Mouse (Mus musculus): ENCODE data around the gene Appl1.
"Not testable (repeated sequence)": the region's sequence is repeated elsewhere in the genome, so short reads cannot be mapped to it uniquely, and the experiment has no call there.

The Appl1 gene

DNA sequence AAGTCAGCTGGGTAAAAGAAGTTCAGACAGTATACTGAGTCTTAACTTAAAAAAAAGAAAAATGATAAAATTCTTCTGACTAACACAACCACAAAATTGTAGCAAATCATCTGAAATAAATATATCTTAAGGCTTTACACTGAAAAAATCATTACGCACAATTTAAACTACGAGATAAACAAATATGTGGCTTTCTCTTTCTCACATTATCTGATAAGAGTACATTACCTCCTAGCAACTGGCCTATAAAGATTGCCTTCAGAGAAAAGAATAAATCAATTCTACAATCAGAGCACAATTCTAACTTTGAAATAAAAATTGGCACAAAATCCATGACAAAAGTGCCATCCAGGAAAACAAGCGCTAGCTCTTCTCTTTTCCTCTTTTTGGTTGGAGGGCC is 1.9 kb downstream of the Appl1 start:
- no peak for DNase-seq (ENCODE audit: low read depth)

DNA sequence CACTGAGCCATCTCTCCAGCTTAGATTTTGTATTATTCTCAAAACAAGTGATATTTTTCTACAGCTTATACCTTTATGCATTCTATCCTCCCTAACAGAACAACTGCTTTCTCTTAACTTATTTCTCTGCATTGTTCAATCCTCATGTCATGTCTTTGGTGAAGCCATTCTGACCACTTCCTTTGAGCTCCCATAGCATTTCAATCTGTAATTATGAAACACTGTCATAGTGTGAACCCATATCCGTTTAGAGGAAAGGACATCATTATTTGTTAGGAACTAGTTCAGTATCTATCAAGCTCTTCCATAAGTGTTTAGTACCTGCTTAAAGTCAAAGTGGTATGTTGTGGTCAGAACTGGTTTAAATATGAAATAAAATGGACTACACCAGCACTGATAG is 10.5 kb downstream of the Appl1 start:
- no peak for DNase-seq (ENCODE audit: low read depth)

DNA sequence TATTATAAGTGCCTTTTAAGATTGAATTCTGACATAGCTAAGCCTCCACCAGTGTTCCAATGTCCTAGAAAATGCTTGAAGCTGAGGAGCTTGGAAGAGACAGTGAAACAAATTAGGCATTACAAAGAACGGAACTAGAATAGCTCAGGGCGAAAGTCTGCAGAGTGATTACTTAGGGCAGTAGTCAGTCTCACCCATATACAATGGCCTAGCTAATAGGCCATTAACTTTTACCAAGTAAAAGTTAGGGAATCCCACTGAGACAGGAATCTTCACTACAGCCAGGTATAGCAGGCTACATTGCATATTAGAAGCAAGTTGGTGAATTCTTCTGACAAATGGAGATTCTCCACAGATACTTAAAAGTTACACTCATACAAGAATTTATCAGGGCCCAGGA is 14.9 kb downstream of the Appl1 start:
- not testable (repeated sequence) for DNase-seq (ENCODE audit: low read depth)

DNA sequence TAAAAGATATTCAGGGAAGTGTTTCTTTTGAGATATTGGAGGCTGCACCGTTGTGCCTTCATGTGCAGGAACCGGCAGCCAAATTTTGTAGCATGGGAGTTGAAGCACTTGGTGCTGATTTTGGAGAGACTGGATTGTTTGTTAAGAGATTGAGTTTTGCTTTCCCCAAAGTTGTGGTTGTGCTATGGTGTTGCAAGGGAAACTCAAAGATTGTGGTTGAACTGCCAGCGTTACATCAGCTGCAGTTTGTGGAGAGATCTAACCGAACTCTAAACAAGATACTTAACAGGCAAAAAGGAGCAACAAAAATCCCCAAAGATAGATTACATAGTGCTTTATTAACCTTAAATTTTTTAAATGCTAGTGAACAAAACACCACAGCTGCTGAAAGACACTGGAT is 35.5 kb downstream of the Appl1 start:
- DNase-seq (ENCODE audit: low read depth) = no peak

DNA sequence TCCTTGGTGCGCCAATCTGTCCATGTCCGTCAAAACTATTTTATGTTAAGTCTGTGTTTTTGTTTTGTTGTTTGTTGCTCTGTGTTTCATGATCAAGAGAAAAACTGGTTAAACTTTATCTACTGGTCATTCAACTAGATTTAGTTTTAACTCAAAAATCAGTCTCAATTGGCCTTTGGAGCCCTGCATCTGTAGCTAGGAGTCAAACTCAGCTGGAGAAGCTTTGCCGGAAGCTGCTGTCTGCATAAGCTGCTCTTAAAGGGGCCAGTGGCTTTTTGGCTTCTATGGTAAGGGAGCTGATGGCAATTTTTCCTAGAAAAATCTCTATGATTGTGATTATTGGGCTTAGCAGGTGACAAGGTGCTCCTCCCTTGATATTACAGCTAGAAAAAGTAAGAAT is 36.1 kb downstream of the Appl1 start:
- DNase-seq (ENCODE audit: low read depth) = no peak

DNA sequence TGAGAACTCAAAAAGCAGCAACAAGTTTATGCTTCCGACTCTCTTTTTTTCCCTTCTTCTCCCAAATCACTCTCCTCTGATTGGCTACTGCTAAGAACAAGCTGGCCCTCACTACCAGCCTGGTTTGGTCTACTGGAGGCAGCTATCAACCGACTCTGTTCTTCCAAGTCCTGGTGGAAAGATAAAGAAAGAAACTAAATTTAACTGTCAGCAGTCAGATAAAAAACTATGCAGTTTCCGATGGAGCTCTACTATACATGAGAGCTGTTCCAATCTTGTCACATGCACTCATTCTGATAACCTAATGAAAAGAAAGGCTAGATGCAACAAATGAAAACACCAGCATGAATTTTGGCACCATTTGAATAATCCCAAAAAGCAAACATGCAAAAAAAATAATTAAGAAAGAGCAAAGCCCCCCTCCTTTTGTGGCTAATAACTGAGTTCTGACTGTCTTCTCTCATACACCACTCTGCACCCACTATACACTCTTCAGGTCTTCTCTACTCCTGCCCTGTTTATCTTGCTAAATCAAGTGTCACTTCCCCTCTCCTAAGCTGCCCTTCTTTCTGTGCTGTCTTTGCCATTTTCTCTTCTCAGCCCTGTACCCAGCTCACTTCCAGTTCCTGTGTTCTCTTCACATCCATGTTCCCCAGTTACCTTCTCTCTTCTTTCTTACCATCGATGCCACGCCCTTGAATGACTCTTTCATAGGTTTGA is 47.2 kb downstream of the Appl1 start:
- DNase-seq (ENCODE audit: low read depth) = no peak

DNA sequence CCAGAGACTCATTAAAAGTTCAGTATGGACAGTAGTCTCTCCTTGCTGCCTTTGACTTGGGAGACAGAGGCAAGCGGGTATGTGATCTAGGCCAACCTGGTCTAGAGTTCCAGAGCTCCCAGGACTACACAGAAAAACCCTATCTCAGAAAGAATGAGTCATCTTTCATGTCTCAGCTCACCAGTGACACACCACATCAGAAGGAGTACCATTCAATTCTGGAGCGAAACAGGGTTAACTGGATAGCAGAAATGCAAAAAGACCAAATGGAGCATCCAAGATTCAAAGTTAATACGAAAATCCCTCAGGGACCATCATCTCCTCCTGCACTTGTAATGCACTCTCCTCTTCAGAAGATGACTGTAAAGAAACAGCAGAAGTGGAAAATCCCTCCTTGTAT is 51.7 kb downstream of the Appl1 start:
- DNase-seq (ENCODE audit: low read depth) = no peak

DNA sequence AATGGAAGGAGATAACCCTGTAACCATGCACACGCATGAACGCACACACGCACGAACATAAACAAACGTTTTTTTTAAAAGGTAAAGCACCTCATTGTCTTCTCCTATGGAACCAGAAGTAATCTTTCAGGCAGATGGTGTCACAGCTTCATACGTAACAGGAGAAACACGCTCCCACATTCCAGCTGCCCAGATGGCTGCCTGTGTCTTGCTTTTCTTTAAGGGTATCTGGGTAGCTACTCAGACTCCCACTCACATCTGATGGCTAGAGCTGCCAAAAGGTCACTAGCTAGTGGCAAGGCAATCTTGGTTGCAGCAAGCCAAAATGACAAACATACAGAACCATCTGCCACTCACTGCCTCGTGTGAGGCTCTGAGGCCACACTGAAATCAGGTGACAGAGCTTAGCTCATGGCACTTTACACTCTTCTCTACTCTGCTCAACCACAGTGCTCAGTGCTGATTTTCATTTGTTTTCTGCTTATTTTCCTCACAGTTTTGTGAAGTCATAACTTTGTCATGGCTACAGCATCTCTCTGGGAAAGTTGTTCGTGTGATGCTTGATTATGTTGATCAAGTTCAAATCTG is 57.3 kb downstream of the Appl1 start:
- DNase-seq (ENCODE audit: low read depth) = no peak

DNA sequence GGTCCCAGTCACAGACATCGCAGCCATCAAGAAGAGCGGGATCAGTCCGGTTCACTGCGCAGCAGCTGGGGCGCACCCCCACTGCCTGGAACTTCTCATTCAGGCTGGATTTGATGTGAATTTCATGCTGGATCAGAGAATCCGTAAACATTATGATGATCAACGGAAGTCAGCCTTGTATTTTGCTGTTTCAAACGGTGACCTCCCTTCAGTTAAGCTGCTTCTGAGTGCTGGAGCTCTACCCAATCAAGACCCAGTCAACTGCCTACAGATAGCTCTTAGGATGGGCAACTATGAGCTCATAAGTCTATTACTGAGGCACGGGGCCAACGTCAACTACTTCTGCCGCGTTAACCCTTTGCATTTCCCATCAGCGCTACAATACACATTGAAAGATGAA is 59.2 kb downstream of the Appl1 start:
- DNase-seq (ENCODE audit: low read depth) = no peak

DNA sequence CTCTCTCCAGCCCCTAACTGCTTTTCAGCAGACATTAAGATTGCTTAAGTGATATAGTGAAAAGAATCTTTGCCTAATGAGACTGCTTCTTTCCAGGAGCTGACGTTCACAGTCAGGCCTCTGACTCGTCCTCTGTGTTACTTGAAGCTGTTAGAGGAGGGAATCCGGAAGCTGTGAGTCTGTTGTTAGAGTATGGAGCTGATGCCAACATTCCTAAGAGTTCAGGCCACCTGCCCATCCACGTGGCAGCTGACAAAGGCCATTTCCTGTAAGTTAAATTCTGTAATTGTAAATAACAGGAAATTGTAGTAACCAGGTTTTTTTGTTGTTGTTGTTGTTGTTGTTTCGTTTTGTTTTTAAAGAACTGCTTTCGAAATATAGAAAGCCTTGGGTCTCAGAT is 59.8 kb downstream of the Appl1 start:
- no peak for DNase-seq (ENCODE audit: low read depth)

DNA sequence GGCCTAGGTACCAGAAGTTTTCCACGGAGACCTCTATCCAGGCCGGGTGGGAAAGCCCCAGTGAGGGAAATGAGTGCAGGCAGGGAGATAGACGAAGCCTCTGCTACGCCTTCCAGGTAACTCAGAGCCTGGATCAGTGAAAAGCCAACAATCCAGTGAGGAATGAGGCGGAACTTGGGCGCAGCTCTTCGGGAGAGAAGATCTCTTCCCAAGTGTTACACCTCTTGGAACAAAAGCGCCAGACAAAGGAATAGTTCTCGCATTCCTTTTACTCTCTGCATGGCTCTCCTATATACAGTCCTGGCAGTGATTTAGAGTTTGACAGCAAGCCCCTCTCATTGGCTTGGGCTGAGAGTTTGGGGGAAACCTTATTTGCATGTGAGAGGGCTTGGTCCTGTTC is 60.6 kb downstream of the Appl1 start:
- DNase-seq (ENCODE audit: low read depth) = not testable (repeated sequence)

DNA sequence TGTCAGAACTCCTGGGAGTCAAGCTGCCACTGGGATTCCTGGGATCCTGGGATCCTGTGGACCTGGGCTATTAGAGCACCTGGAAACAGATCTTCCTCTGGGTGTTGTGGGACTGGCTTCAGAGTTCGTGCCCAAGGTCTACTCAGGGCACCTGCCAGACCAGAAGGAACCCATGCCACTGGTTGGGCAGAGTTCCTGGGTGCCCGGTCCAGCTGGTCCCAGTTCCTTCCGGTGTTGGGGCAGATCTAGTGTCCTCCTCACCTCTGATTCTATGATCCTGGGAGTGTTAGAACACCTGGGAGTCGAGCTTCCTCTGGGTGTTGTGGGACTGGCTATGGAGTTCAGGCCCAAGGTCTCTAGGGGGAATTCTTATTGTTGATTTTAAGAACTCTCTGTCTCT is 63.6 kb downstream of the Appl1 start:
- DNase-seq (ENCODE audit: low read depth) = no peak

DNA sequence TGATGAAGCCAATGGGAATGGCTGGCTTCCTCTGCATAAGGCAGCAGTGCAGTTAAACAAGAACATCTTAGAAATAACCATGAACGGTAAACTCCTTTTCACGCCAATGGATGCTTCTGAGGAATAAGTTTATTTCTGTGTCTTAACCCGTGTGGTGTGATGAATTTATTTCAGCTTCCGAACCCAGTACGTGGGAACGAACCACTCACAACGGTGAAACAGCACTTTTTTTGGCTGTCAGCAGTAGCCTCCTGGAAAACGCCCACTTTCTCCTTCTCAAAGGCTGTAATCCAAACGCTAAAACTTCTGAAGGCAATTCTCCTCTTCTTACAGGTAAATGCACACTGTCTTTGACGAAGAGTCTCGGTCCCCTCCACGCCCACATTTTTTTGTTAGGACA is 70.1 kb downstream of the Appl1 start:
- DNase-seq (ENCODE audit: low read depth) = no peak

DNA sequence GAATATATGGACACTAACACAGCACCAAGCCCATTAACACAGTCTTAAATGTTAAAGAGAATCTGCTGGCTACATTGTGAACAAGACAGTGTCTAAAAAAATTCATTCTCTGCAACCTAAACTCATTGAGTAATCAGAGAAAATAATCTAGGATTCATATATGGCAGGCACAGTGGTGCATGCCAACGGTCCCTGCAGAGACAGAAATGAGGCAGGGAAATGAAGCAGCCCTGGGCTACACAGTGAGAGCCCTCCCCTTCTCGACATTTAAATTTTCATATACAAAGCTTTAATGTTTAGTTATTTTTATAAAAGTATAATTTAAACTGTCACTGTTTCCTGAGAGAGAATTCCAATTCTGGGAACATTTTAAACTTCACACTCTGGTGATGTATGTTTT is 71.5 kb downstream of the Appl1 start:
- DNase-seq (ENCODE audit: low read depth) = no peak

DNA sequence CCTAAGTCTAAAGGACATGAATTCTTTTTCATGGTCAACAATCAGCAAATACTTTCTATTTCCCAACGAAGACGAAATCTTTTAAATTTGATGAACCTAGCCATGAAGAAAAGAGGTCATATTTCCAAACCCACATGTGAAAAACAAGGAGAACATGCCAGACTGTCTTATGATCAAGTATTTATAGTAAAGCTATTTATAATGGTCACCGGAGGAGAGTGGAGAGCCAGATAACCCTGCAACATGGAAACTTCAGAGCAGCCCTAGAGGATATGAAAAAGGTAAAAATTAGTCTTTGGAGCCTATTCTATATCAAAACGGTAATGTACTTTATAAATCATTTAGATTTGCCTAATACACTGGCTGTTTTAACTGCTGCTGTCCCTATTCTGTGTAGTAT is 76.6 kb downstream of the Appl1 start, which contains the start of gene Asb14:
Asb14 (plus strand) TSS at position 166 of the 400 bp plus-strand sequence.
- no peak for DNase-seq (ENCODE audit: low read depth)

DNA sequence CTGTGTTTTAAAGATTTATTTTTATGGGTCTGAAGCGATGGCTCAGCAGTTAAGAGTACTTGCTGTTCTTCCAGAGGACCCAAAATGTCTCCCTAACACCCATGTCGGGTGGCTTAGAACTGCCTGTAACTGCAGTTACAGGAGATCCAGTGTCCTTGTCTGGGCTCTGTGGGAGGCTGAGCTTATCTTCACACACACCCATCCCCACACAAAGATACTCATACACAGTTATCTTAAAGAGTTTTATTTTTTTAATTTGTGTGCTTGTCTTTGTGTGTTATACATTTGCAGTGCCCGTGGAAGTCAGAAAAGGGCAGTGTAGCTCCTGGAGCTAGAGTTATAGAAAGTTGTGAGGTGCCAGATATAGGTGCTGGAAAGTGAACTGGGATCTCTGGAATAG is 80.3 kb downstream of the Appl1 start:
- DNase-seq (ENCODE audit: low read depth) = no peak

DNA sequence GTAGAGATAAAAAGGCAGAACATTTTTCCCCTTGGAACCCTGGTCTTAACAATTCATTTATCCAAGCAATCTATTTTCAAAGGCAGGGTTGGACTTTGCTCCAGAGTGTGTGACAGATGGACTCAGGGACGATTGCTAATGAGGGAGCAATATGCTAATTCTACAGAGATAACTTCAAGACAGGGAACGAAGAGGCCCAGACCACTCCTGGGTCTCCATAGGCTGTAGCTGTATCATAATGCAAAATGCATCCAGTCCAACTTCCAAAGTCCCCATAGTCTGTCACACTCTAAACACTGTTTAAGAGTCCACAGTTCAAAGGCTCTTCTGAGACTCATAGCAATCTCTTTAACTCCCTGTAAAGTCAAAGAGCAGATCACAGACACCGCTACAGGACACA is 83.8 kb downstream of the Appl1 start:
- DNase-seq (ENCODE audit: low read depth) = no peak

DNA sequence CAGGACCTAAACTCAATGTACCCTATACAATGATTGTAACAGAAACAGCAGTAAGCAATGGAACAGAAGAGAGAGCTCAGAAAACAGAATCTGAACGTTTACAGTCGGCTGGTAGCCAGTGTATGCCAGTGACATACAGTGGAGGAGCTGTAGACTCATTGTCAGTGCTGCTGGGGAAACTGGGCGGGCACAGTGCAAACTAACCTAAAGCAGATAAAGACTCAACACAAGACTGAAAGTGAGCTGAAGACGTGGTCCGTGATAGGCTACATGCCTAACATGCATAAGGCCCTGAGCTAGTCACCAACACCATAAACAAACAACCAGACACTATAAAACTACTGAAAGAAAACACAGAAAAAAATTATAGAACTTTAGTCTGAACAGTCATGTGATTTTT is 89.3 kb downstream of the Appl1 start:
- no peak for DNase-seq (ENCODE audit: low read depth)

DNA sequence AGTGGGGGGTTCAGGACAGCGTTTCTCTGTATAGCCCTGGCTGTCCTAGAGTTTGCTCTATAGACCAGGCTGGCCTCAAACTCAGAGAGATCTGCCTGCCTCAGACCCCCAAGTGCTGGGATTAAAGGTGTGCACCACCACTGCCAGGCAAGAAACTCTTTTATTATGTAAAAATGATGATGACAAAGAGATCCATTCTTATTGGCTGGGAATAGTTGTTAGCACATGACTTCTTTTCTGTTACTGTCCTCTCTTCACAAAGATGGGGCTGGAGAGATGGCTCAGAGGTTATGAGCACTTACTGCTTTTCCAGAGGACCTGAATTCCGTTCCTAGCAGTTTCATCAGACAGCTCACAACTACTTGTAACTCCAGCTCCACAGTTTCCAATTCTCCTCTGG is 91.1 kb downstream of the Appl1 start:
- no peak for DNase-seq (ENCODE audit: low read depth)

DNA sequence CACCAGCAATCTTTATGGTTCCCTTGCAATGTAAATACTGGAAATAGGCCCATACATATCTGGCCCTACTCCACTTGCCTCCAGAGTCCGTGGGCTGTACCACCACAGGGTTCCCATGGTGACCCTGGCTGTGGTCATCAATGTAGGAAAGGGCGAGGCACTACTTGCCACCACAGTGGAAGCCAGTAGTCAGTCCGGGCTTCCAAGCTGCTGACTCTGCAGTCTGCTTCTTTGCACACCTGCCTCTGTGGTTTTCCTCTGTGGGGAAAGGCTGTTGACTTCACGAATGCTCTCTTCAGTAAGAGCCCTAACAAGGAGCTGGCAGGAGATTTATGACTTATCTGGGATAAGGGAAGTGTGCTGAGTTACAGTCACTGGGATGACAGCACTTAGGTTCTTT is 92.3 kb downstream of the Appl1 start:
- DNase-seq (ENCODE audit: low read depth) = no peak

All from c-Kit-positive CD71-negative TER-119-negative erythroid progenitor cells, embryonic 14.5 days (primary cell).